Mouse (Mus musculus) G1E-ER4 (cell line): ENCODE measurements around the gene Itga9. TPM values are rescaled to one million over a fixed set of nuclear protein-coding genes. Genes with fewer than 3 reads are reported as not detected.

Experiments
- GATA1 ChIP-seq: IDR thresholded peaks from one replicate; pipeline ENCODE4 v1.8.0; 2012; ENCODE audit warnings: low read length, inconsistent platforms
- polyA plus RNA-seq: library from polyadenylated mRNA; stranded (reverse); fragments of >175 nt; gene quantifications from 2 replicates; pipeline ENCODE4 v1.2.3, GENCODE M21; 2012

Gene Itga9
- polyA plus RNA-seq, 1 experiment, result not detected

DNA sequence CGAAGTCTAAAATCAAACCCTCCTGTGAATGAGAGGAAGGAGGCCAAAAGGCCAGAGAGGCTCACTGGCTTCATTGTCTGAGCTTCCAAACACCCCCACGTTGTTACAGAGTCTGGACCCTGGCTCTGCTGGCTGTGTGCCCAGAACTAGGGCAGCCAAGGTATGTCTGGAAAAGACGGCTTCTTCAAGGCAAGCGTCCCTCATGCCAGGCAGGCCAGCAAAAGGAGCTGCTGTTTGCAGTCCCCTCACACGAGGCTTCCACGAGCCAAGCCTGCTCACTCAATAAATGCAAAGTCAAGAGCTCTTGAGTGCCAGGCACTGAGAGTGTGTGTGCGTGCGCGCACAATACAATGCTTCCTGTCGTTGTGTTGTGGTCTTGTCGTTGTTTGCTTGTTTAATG lies 224.6 kb downstream of the Itga9 start:
- no peak for TF ChIP-seq GATA1

DNA sequence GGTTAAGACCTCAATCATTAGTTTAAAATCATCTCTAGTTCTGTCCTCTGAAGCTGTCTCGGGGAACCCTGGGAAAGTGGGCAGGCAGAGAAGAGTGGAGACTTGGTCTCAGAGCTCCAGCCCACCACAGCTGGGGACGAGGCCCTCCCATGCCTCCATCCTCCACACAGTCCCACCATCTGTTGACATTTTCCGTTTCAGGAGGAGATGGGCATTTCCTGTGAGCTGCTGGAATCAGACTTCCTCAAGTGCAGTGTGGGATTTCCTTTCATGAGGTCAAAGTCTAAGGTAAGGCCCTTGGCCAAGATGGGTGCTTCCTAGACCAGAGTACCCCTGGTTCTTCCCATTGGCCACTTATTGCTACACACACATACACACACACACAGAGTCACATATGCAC lies 226.0 kb downstream of the Itga9 start:
- no peak for TF ChIP-seq GATA1

DNA sequence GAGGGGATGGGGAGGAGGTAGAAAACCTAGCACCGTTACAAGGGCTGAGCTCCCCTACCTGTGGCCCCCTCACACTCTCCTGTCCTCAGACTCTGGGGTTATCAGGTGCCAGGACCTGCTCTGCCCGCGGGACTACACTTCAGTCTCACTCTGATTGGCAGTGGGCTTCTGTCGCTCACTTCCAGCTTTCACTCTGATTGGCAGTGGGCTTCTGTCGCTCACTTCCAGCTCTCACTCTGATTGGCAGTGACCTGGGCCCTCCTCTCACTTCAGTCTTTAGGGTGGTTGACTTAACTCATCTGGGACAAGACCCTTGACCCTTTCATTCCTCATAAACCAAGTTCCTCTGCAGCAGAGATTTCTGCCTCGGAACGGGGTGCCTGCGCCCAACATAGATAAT lies 226.9 kb downstream of the Itga9 start:
- TF ChIP-seq GATA1, result no peak

DNA sequence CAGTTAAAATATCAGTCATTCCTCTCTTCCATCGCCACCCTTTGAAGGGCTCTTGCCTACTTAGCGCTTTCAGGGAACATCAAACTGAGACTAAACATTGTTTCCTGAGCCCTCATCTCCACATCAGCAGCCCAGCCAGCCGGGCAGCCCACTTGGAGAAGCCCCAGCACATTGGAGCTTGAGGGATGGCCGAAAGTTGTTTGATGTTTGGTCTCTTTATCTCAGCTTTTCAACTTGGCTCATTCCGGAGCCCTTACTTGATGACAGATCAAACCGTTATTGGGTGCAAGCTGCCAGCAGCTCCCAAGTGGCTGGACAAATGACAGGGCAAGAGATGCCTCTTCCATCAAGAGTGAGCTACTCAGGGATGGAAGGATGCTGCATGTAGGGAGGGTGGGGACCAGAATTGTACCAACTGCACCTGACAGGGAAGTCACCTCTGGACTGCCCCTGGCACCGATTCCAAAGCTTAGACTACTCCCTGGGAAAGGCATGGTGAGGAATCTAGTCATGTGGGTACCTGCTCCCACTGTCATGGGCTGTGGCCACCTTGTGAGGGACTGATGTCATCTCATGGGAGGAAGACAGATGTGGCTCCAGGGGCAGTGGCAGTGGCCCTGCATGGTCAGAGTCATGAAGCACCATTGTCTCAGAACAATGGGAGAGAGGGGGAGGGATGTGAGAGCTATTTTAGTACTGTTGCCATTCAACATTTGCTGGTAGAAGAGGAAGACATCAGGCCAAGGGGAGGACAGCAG lies 232.6 kb downstream of the Itga9 start:
- no peak for TF ChIP-seq GATA1

DNA sequence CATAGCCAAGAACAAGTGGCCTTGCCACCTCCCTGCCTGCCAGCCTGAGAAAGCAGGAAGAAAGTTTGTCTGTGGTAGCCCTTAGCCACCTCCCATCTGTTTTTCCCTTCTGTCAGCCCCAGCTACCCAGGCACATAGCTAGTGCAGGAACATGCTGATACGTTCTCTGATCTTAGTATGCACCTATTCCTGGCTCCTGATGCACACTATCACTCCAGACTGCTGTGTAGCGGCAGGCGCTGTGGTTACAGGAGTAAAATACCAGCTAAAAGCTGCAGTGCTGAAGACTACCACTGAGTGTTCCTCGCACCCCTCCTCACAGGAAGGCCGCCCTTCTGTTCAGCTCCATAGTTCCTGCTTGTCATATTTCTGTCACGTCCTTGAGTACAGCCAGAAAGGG lies 234.8 kb downstream of the Itga9 start:
- no peak for TF ChIP-seq GATA1

DNA sequence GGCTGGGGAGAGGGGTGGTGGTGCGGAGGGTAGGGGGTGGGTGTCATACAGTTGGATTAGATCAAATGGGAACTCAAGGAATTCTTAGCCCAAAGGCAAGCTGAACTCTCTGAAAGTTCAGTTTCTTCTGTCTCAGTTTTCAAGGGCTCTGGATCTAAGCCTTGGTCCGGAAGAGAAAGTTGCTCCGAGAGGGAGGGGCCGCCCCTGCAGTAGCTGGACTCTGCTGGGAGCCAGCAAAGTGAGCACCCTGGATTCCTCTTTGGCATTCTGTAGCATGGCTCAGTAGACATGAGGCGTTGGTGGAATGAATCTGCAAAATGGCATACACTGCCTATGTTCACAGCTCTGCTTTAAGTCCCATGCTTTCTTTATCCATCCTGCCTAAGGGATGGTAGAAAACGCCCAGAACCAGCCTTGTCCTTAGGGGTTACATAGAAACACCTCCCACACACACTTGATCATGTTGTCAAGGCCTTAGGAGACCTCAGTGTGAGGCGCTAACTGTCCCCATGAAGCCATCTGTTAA lies 235.5 kb downstream of the Itga9 start:
- no peak for TF ChIP-seq GATA1

DNA sequence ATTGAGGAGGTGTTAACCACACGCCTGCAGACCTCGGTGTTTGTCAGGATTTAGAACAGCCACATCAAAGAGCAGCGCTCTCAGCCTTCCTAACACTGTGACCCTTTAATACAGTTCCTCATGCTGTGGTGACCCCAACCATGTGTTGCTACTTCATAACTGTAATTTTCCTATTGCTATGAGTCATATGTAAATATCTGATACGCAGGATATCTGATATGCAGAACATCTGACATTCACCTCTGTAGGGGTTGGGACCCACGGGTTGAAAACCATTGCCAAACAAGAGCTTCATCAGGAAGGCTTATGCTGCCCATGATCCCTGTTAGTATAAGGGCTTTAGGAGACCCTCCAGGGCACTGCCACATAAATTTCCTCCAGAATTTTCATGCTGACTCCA lies 237.2 kb downstream of the Itga9 start:
- no peak for TF ChIP-seq GATA1

DNA sequence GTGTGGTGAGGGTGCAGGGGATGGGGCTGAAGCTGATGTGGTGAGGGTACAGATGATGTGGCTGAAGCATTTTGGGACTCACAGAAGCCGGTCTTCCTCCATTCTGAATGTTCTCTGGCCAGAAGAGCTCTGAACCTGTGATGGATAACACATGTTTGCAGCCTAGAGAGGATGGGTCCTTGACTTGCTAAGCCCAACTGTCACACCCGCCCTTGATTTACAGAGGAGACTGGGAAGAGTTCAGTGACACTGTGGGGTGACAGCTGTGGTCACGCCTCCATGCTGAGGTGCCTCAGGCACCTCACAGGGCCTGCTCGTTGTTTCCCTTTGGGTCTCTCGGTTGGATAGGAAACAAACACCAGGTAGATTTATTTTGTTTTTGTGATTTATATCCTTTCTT lies 238.5 kb downstream of the Itga9 start:
- no peak for TF ChIP-seq GATA1

DNA sequence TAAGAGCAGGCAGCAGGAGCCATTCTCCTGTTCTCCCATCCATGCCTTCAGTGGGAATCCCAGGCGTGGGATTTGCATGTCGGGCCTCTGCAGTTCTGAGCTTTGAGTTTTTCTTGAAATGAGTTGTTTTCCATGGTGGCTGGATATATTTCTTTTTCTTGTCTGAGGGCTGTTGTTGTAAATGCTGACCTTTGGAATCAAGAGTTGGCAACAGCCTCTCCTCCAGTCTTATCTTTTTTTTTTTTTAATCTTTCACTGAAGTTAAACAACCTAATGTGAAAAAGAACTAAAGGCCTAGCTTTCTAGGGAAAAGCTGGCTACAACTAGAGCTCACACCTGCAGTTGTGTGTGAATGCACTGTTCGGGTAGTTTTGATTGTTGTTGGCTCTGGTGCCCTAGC lies 240.3 kb downstream of the Itga9 start:
- TF ChIP-seq GATA1, result no peak

DNA sequence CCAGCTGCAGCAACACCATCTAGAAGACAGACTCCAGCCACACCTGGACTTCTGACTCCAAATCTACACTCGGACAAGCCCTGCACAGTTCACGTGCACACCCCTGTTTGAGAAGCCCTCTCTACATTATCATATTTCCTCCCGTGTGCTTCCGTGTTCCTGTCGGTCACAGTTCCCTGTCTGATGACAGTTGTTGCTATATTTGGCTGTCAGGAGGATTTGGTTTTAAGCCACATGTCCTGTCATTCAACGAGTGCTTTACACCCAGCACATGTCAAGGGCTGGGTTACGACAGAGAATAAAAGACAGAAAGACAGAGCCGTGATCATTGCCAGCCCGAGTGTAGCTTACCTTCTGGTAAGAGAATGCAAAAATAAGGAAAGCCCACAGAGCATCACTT lies 250.2 kb downstream of the Itga9 start:
- no peak for TF ChIP-seq GATA1

DNA sequence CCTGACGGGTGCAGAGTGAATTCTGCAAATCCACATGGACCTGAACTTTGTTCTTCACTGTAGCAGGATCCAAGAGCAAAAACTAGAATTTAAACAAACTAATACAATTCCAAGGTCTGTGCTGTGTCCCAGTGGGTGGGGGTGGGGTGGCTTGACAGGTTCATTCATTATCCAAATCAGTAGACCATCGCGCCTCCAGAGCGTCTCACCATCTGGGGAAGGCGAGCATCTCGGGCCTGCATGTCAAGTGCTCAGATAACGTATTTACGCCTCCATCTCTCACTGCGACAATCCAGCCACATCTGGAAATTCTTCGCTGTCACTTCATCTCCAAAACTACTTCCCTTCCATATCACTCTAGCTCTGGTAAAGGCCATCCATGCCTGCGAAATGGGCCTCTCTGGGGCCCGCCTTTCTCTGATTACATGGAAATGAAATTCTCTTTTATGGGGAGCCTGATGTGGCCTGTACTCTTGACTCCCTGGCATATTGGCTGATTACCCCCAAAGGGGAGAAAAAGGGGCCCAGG lies 254.2 kb downstream of the Itga9 start:
- TF ChIP-seq GATA1, result no peak

DNA sequence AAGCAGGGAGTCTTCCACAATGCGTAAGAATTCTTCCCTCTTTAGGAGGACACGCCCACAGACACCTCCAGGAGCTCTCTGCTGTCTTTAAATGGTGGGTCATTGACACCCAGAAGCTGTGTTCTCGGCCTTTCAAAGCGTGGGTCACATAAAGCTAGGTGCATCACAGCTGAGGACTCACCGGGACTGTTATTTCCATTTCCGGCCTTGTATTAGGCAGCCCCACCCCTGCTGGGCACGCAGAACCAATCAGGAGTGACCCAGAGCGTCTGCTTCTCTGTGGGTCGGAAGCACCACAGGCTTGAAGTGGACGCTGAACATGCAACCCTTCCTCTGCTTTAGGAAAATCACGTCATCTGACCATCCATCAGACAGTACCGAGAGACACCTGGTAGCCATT lies 255.7 kb downstream of the Itga9 start:
- no peak for TF ChIP-seq GATA1

DNA sequence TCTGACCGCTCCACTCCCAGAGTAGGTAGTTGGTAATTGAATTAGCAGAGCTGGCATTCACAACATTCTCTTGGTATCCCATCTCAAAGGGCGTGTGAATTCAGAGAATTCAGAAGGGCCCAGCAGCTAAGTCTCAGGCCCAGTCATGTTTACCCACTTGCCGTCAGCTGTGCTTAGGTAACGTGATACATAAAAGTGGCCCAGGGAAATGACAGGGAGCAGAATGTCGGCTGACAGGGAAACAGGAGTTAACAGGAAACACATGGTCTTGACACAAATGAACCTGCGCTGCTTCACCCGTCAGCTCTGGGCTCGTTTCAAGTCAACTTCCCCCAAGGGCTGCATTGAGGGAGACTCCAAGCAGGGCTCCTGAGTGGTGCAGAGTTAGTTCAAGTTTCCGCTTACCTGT lies 256.4 kb downstream of the Itga9 start:
- no peak for TF ChIP-seq GATA1

DNA sequence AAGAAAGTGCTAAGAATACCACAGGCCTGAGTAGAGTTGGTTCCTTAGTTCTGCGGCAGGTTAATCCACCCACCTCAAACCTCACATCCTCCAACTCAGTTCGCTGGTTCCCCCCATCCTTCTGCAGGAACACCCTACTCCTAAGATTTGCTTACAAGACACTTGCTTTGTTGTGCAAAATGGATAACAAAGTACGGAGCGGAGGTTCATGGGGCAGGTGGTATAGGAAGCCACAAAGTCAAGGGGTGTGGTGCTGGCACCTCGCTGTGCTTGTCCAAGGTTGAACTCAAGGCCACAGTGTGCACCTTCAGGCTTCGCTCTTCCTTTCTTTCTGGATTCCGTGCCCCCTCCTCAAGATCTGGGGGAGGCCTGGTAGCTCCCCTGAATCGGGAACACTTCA lies 257.0 kb downstream of the Itga9 start:
- no peak for TF ChIP-seq GATA1

DNA sequence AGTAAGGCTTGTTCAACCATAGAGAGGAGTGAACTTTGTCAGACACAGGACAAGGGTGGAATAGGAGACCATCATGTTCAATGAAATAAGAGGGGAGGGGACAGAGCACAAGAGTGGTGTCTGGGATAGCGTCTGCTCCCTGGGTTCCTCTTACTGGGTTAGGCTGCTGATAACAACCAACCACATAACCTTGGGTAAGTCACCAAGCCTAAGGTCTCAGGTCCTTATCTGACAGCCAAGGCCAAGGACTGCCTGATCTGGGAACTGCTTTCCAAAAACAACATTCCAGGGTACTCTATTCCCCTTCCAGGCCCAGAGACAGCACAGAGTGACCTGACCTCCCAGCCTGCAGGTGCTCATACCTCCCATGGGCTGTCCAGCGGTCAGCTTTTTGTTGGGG lies 260.5 kb downstream of the Itga9 start:
- no peak for TF ChIP-seq GATA1

DNA sequence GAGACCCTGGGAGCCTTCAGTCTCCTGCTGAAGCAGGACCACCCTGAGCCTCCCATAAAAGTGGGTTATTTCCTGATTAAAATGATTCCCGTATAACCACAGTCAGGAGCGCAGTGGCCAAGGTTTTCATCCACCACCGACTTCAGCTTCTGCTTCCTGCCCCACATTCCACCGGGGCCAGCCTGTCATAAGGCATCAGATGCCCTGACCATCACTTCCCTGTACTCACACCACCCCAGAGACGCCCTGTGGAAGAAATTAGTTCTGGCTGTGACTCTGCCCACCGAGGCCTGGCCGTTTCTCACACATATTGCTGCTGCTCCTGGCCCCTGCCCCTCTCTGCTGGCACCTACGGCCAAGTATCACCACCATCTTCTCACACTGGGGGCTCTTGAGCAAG lies 261.4 kb downstream of the Itga9 start:
- no peak for TF ChIP-seq GATA1

DNA sequence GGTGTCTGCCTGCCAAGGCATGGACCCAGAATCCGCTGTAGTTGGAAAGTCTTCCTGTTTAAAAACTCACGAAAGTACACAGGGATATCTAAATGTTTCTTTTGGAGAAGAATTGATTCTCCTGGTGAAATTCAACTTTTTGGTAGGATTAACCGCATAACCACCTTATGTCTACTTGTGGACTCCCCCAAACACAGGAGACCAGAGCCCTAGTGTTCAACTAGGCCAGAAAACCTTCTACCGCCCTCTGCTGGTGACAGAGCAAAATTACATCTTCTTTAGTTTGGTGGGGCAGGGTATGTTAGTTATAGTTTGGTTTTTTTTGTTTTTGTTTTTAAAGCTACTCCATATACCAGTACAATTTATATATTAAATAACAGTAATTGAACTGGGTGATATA lies 264.6 kb downstream of the Itga9 start:
- no peak for TF ChIP-seq GATA1
